Mouse (Mus musculus) bone marrow macrophage, adult 2 months (primary cell): ENCODE data around the gene Rnf169.

Source experiments
- CTCF ChIP-seq: IDR thresholded peaks from 2 replicates; pipeline ENCODE4 v1.5.1; 2012; ENCODE audit warnings: low read depth, mild to moderate bottlenecking, low read length, moderate library complexity
- POLR2A ChIP-seq: IDR thresholded peaks from 2 replicates; pipeline ENCODE4 v1.6.1; 2012; ENCODE audit warnings: mild to moderate bottlenecking, low read depth, low read length, borderline replicate concordance

DNA sequence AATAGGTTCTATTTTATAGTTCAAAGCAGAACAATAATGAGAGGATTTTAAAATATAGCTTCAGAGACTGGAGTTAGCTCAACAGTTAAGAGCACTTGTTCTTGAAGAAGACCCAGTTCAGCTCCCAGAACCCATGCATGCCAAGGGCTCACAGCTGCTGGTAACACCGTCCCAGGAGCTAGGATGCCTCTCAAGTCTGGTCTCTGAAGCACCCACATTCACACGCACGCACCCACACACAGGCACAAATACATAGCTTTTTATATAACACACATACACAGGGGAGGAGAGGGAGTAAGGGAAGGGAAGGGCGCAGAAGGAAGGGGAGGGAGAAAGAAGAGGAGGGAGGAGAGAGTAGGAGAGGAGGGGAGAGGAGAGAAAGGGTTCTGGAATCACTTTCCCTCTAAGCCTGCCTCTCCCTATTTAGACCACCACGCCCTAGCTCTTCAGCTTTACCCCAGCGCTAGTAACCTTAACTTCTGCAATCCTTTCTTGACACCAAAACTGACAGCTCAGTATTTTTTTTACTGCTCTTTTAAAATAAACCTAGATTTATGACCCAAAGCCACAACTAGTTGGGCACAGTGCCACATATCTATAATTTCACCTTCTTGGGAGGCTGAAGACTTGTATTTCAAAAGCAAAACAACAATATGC, 26.7 kb downstream of the Rnf169 start:
- TF ChIP-seq CTCF, result no peak
- TF ChIP-seq POLR2A, result no peak
